Mouse (Mus musculus) gastrocnemius, postnatal 25 days (tissue): ENCODE results near the gene Pik3r2. TPM values are rescaled to one million over a fixed set of nuclear protein-coding genes. Genes with fewer than 3 reads are reported as not detected.
"Not testable (repeated sequence)": the region's sequence is repeated elsewhere in the genome, so short reads cannot be mapped to it uniquely, and the experiment has no call there.

Experiments
- DNase-seq: peaks from one replicate; pipeline ENCODE4 v3.0.0; 2022
- long read RNA-seq, 2 experiments: library from polyadenylated mRNA; stranded (forward); transcript quantifications; one replicate each; pipeline ENCODE4 v2.0.0; 2021
- total RNA-seq, 2 experiments: library from RNA; stranded (reverse); gene quantifications; 1 replicate in 1 of 2; 2 replicates in 1 of 2; pipeline ENCODE4 v1.2.3; 2021

Gene Pik3r2
- 10 to 100 TPM; 13.1 to 18.7 TPM for total RNA-seq
- long read RNA-seq, experiment 1, transcript Pik3r2-201 (16 exons, 3,165 nt): major isoform, 7 of 12 reads
- long read RNA-seq, experiment 1, partial matches to known transcripts: 4 of 12 reads
- long read RNA-seq, experiment 1, other reads (novel, unspliced or antisense): 1 of 12 reads
- long read RNA-seq, experiment 2, transcript Pik3r2-201 (16 exons, 3,165 nt): major isoform, 25 of 40 reads
- long read RNA-seq, experiment 2, partial matches to known transcripts: 6 of 40 reads
- long read RNA-seq, experiment 2, other reads (novel, unspliced or antisense): 9 of 40 reads

DNA sequence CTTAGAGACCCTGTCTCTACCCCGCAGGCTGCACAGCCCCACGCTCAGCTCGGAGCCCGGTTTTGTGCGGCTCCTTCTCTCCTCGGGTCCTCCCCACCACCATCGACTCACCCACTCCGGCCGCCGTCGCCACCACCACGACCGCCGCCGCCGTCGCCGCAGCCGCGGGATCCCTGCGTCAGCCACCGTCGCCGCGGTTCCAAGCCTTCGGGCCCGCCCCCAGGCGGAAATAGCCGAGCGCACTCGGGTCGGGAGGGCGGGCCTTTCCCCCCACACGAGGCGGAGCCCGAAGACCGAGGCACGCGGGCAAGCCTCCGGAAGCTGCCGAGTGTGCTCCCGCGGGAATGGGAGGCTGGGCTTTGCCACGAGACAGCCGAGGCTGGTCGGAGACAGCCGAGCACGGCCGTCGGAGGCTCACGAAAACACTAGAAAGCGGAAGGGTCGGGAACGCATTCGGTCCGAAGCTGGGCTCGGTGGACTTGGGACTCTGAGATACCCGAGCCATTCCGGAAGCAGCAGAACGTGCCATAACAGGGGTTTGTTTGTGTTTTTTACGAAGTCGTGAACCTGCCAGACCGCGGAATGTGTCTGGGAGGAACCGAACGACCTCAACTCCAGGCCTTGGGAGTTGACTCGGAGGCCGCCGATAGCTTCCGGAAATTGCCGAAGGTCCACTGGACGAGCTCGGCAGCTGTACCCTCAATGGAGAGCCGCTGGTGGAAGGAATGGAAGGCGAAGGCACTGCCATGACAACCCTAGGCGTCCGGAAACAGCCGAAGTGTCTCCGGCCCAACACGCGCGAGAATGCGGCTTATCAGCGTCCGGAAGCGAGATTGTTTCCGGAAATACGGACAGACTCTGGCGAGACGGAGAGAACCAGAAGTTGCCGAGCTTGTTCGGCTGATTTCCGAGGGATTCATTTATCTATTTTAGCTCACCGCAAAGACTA lies at the start of gene Pik3r2:
Gene Pik3r2 (minus strand): TSS at position 218 of the 949 bp plus-strand sequence.
- DNase-seq: peak; percentile 96

DNA sequence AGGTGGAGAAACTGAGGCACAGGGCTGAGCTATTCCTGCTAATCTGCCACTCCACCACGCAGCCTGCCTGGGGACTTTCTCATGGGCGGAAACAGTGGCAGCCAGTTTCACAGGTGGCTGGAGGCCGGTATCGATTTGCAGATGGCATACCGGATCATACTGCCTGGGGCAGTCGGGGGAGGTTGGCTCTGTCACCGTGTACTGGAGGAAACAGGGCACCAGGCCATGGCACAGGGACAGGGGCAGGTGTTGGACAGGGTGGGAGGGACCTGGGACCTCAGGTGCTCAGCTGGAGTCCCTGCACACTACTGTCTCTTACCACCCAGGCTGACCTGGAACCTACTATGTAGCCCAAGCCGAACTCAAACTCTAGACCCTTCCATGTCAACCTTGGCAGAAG lies 49.3 kb upstream of the Pik3r2 start:
- peak; percentile 70 for DNase-seq

DNA sequence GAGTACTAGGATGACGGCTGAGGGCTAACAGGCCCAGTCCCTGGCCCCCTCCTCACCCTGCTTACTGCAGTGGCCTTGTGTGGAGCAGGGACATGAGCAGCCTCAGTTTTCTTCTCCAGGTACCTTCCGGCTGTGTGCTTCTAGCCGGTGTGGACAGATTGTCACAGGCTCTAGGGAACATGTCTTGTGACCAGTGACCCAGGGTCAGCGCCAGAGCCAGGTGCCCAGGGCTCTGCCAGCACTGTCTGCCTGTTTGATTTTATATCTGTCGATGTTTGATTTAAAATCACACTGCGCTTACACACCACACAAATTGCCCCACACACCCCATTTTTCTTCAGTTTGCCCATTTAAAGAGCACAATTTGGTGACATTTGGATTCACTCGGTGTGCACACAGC lies 47.3 kb upstream of the Pik3r2 start:
- DNase-seq: no peak

DNA sequence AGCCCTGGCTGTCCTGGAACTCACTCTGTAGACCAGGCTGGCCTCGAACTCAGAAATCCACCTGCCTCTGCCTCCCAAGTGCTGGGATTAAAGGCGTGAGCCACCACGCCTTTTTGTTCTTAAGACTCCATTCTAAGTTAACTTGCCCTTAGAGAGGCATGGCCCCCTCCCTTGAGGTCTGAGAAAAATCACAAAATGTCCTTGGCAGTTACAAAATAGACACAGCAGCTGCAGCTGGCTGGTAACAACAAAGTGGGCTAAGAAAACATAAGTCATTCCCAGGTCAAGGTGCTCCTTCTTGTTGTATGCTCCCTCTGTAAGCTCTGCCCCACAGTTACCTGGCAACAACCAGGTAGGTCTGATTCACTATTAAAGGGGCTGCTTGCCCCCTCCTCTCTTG lies 46.1 kb upstream of the Pik3r2 start:
- not testable (repeated sequence) for DNase-seq

DNA sequence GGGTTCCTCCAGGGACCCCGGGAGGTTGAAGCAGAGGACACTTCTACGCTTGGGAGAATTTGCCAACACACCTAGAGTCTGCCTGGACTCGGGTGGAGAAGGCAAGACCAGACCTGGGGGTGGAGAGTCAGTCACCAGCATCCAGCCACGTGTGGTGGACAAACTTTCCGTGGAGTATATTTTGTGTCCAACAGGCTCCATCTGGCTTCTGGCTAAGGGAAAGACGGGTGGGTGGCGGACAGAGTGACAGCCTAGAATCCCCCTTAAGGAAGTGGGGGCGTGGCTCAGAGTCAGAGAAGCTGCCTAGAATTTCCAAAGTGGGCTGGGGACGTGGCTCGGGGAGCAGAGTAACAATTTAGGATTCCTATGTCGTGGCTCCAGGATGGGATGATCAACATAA lies 45.5 kb upstream of the Pik3r2 start:
- no peak for DNase-seq

DNA sequence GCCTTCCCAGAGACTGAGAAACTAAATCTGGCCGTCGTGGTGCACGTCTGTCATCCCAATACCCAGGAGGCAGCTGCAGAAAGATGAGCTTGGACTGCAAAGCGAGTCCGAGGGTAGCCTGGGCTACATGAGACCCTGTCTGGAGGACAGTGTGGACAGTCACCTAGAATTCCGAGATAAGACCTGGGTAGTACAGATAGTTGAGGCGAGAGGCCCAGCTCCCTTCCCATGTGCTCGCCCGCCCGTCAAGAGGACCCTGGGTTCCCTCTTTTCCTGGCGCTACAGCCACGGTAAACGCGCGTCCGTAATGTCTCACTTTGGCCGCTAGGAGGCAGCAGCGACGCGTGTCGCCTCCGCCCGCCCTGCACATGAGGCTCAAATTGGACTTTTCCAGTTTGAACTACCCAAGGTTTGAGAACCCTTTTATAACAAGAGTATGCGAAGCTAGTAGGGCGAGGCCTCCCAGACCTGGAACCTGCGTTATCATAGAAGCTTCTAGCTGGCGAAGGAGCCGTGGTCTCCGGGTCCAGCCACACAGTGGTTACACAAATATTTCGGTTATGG lies 45.0 kb upstream of the Pik3r2 start:
- DNase-seq: no peak

DNA sequence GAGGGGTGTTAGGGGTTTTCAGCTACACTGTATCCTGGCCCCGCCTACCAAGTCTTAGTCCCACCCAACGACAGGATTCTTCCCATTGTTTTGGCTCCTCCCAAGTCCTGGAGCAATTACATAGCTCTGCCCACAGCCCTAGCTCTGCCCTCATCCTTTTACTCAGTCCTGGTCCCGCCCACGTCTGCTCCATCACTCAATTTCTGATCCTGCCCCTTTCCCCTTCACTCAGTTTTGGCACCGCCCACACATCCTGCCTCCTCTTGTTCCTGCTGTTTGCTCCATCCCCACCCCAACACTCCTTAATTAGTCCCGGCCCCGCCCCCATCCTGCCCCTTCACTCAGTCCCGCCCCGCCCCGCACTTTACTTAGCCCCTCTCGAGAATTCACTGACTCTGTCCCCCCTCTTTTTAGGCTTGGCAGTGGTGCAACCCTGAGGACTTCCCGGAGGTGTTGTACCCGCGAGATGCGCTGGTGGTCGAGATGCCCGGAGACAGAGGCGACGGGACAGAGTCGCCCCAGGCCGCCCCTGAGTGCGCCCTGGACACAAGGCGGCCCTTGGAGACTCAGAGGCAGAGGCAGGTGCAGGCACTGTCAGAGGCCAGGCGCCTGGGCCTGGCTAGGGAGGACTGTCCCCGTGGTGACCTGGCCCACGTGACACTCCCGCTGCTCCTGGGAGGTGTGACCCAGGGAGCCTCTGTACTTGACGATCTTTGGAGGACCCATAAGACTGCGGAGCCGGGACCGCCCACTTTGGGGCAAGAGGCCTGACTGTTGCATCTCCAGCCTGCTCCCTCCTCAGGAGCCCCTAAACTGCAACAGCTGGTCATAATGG lies 43.8 kb upstream of the Pik3r2 start:
- peak; percentile 70 for DNase-seq

DNA sequence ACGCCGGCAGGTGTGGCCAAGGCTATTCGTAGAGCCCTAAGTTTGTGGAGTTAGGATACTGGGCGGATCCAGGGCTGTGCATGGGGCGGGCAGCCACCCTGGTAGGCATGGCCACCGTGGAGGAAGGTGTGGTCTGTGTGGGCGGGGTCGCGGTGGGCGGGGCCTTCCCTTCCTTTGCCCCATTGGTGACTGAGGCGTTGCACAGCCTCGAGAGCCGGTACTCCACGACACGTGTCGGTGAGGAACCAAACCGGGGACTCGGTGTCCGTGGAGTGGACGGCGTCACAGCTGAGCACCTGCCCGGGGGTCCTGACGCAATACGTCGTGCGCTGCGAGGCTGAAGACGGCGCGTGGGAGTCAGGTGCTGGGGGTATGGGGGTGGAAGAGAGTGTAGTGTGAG lies 40.2 kb upstream of the Pik3r2 start:
- DNase-seq: no peak

DNA sequence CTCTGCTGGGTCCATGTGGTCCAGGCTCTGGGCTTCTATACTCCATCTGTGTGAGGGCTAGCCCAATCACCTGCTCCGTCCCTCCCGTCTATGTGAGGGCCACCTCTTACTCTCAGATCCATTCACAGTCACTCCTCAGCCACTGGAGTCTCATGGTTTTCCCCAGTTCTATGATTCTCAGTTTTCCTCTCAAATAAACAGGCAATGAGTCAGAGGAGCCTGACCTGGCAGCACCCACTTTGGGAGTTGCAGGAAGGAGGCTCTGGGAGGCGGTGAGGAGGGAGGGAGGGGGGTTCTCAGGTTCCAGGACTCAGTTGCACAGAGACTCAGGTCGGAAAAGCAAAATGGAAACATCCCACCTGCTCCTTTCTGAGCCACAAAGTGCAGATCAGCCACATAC lies 36.4 kb upstream of the Pik3r2 start:
- no peak for DNase-seq

DNA sequence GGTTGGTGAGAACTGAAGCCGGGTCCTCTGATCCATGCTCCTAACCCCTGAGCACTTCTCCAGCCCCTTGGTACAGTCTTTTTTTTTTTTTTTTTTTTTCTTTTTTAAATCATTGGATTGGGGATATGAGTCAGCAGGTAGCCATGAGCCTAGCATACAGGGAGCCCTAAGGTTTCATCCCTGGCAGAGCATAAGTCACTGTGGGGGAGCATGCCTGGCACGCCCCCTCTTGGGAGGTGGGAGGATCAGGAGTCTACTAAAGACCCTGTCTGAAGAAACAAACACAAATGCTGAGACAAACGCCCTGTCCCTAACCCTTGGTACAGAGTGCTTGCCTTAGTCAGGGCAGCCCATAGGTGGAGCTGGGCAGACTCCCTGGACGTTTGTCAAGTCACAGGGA lies 35.5 kb upstream of the Pik3r2 start:
- DNase-seq: no peak

DNA sequence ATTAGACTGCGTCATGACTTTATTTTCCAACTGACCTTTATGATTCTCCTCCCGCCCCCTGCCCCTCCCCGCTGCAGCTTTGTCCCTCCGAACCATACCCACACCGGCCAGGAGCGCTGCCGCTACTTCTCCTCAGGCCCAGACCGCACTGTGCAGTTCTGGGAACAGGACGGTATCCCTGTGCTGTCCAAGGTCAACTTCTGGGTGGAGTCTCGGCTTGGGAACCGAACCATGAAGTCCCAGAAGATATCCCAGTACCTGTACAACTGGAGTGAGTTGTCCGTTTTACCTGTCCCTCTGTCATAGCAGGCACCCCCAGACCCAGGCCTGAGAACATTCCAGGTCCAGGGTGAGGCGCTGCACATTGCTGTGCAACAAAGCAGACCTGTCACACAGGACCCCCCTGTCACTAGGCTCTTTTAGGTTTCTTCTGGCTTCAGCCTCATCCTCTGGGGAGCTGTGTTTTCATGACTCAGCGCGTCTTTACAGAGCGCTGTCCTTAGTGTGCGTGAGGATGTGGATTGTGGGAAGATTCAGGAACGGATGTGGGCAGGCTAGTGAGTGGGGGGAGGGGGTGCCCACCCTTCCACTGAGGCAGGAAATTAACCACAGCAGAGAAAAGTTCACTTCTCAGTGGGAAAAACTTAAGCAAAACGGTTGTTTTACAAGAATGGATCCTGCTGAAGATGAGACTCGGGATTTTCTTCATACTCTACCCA lies 34.6 kb upstream of the Pik3r2 start:
- no peak for DNase-seq

DNA sequence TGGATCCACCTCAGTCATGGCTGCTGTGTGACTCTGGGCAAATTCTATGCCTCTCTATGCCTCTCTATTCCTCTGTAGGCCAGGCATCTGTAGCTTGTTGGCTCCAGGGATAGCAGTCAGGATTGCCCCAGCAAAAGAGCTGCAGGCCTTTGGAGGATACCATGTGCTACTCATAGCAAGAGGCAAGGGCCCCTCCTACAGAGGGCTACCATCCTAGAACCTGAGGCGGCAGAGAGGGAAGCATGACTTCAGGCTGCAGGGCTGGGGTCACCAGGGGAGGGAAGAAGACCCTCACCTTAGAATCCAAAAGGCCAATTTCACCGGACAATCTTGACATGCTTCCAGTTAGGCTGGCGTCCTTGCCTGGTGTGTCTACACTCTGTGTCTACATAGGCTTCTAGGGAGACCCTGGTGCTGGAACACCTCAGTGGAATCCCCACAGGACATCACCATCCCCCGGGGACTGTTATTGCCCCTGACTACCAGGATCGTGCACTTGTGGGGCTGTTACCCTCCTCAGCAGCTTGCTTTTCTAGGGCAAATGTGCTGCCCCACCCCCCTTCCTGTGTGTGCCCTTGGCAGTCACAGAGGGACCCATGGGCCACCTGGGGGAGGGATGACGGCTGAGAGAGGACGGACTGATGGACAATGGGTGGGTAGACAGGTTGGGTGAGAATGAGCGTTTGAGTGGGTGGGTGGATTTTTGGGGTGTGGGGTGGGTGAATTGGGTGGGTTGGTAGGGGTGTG lies 32.6 kb upstream of the Pik3r2 start:
- DNase-seq: no peak

DNA sequence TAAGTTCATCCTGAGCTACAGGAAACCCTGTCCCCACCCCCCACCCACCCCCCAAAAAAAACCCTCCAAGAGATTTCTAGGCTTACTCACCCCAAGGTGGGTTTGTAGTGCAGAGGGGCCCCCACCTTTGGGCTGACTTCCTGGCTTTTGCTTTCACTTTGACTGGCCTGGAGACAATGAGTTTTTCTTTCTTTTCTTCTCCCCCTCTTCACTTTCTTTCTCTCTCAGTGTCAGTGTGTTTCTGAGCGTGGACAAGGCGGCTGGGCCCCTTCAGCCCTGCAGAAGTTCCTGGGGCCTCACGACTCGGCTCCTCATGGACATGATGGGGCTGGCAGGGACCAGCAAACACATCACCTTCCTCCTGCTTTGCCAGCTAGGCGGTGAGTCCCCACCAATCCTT lies 31.7 kb upstream of the Pik3r2 start, which contains the start of gene Il12rb1:
Gene Il12rb1 (plus strand): TSS at position 211 of the 400 bp plus-strand sequence.
- DNase-seq: no peak

DNA sequence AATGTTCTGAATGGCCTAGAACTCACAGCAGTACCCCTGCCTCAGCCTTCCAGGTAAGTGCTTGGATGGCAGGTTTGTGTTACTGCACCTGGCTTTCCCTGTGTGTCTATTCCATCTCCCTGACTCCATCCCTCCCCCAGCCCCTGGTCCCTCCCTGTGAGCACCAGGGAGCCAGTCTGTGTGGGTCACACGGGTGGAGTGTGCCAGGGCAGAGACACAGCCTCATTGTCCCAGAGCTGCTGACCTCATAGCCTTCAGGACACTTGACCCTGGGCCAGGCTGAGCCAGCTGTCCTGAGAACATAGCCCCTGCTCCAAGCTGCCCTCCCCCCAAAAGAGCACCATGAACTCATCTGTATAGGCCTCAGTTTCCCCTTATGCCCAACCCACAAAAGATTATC lies 30.8 kb upstream of the Pik3r2 start:
- DNase-seq: no peak

DNA sequence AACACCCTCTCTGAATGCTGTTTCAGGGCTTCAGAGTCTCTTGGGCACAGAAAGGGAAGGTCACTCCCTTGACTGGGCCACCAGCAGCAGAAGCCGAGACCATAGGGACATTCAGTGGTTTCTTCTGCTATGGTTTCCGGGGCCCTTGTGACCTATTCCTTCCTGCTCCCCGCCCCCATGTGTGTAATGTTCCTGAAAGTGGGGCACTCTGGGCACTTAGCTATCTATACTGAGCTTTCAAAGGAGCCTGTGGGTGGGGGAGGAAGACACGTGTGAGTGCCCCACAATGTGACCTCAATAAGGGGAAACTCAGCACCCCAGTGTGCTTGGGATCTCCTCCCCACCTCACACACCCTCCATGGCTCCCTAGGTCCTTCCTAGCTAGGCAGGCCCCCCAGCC lies 30.0 kb upstream of the Pik3r2 start:
- no peak for DNase-seq

DNA sequence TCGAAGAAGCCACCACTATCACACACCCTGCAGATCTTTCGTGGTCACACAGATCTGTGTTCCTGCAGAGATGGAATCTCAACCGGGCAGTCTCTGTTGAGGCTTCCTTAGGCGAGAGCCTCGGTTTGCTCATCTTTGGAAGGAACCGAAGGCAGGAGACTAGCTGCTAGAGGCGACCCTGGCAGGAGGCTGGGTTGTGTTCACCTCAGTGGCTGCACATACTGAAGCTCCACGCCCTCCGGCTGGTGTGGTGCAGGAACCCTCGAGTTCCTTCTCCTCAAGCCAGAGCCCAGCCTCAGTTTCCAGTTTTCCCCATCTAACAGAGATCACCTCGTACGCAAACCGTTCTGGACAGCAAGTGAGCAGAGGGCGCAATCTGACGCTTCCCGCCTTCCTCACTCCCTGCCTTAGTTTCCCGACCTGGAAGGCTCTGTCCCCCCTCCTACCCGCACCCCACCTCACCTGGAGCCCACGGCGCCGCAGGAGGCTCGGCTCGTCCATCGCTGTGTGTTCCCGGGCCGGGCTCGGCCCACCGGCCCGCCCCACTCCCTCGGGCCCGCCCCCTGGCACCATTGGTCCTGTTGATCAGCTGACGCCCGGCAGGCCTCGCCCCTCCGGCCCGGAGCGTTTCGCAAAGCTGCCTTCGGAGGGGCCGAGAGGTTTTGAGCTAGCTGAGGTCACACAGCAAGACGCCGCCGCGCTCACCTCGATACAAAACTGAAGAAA lies 28.1 kb upstream of the Pik3r2 start, which contains the start of gene Mast3:
Gene Mast3 (minus strand): TSS at position 574 of the 726 bp plus-strand sequence.
- DNase-seq: peak; percentile 89

DNA sequence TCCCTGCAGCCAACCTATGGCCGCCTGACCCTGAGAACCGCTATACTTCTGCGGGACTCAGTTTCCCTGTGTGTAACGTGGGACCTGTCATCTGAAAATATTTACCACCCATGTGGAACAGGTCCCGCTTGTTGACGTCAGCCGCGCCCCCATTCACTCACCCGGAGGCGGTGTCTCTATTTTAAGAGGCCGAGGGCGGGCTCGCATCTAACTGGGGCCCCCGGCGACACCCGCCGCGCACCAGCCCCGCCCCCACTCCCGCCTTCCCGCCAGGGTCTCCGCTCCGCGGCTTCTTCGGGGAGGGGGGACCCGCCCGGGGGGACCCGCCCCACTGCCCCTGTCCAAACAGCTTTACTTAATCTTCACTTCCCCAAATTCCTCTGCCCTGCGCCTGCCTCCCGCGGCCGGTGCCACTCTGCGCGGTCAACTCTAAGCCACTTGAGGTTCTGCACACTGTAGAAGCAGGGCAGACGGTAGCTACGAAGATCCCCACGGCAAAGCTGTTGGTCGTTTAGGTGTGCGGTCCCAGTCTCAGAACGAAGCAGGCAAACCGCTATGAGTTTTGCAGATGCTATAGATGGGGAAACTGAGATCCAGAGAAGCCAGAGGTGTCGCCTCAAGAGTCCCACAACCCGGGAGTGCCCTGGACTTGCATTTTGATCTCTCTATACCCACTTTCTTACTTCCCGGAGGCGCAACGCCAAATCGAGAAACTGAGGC lies 27.4 kb upstream of the Pik3r2 start:
- DNase-seq: peak; percentile 75

DNA sequence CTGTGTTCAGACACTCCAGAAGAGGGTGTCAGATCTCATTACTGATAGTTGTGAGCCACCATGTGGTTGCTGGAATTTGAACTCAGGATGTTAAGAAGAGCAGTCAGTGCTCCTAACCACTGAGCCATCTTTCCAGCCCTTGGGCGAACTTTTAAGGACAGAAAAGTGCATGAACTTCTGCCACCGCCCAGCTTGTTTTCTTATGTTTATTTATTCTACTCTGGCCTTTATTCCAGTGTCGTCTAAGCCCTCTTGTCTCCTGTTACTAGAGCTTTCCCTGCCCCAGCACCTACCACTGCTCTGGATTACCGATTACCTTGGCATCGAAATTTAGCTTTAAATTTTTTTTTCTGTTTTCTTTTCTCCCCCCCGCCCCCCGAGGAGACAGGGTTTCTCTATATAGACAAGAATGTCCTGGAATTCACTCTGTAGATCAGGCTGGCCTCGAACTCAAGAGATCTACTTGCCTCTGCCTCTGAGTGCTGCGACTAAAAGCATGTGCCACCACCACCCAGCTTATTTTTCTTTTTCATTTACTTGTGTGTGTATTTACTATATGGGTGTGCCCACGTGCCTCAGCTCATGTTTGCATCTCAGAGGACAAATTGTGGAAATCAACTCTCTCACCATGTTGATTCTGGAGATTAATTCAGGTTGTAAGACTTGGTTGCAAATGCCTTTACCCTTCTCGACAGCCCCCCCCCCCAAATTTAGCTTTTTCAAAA lies 26.4 kb upstream of the Pik3r2 start:
- no peak for DNase-seq
